Mouse (Mus musculus) heart, embryonic 13.5 days (tissue): ENCODE data around the gene Tlr3. TPM values are rescaled to one million over a fixed set of nuclear protein-coding genes. Genes with fewer than 3 reads are reported as not detected.

Experiments used
- ATAC-seq: fragments of 200-750 bp; cut with Nextera tagmentation; 2 replicates; pipeline ENCODE4 v1.8.0; 2017; ENCODE audit warnings: moderate TSS enrichment; ENCODE audit not compliant: insufficient number of reproducible peaks, low FRiP score, low TSS enrichment; ENCODE audit errors: extremely low read depth
- H3K27ac ChIP-seq: fragments of 300-500 bp; sonication (generic); replicated peaks from 2 replicates; pipeline ENCODE4 v1.5.1; 2015; ENCODE audit warnings: moderate library complexity, mild to moderate bottlenecking, inconsistent platforms
- H3K27me3 ChIP-seq: fragments of 300-500 bp; sonication (generic); replicated peaks from 2 replicates; pipeline ENCODE4 v1.6.1; 2015; ENCODE audit warnings: mild to moderate bottlenecking, inconsistent platforms
- H3K36me3 ChIP-seq: fragments of 300-500 bp; sonication (generic); 2 replicates; pipeline ENCODE4 v1.6.1; 2015; ENCODE audit warnings: mild to moderate bottlenecking, inconsistent platforms
- H3K4me1 ChIP-seq: fragments of 300-500 bp; sonication (generic); 2 replicates; pipeline ENCODE4 v1.6.1; 2015; ENCODE audit warnings: inconsistent platforms
- H3K4me2 ChIP-seq: fragments of 300-500 bp; sonication (generic); 2 replicates; pipeline ENCODE4 v1.6.1; 2015; ENCODE audit warnings: inconsistent platforms, mild to moderate bottlenecking, moderate library complexity
- H3K4me3 ChIP-seq: fragments of 300-500 bp; sonication (generic); 2 replicates; pipeline ENCODE4 v1.5.1; 2015; ENCODE audit warnings: moderate library complexity, mild to moderate bottlenecking, inconsistent platforms
- H3K9ac ChIP-seq: fragments of 300-500 bp; sonication (generic); 2 replicates; pipeline ENCODE4 v1.6.1; 2015; ENCODE audit warnings: inconsistent platforms, mild to moderate bottlenecking, moderate library complexity
- H3K9me3 ChIP-seq: fragments of 300-500 bp; sonication (generic); 2 replicates; pipeline ENCODE4 v1.6.1; 2016; ENCODE audit warnings: inconsistent platforms
- WGBS: fragments of 180-500 bp; shearing (Covaris S2); methylation state at CpG from one replicate; pipeline ENCODE4 v1.1.7; 2015; ENCODE audit warnings: mixed read lengths; 5-methylcytosine and 5-hydroxymethylcytosine counted together
- polyA plus RNA-seq: library from polyadenylated mRNA; unstranded; fragments of >200 nt; fragmentation: Nextera tagmentation; extraction: Ambion mirVana; gene quantifications from 2 replicates; pipeline ENCODE4 v1.2.1, GENCODE M21; 2015

The Tlr3 gene
- polyA plus RNA-seq = 1.8 TPM in 2 replicates

DNA sequence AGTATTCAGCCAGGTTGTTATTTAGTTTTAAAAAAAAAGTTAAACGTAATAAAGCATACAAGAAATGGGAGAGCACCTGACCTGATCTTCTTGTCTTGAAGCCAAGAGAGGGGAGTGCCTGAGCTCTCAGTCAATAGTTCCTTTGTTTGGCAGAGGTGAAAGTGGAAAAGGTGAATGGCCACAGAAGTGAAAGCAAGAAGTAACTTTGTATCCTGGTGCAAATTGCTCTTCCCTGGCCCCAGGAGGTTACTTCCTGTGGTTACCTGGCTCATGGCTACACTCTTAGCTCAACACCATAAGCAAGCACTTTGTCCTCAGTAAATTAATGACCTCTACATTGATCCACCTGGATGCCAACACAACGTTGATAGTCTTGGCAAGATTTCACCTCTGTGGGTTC lies at the start of gene Tlr3:
Gene Tlr3 (minus strand): TSS at position 199 of the 400 bp plus-strand sequence.
- WGBS = 57% methylated on average over 2 of the region's 2 CpGs
- no peak for ATAC-seq
- Histone ChIP-seq H3K27ac (peak within 1 kb of the TSS; percentile 83), H3K4me3 (peak within 1 kb of the TSS; percentile 55), H3K4me1 (peaks cover 10% of the 10 kb centered on the region), H3K4me2 (peak within 1 kb of the TSS; percentile 71), H3K9ac (peak within 1 kb of the TSS; percentile 73), H3K9me3 (no peaks in the 10 kb centered on the region), H3K27me3 (no peaks in the 10 kb centered on the region), H3K36me3 (no peaks in the 10 kb centered on the region)

DNA sequence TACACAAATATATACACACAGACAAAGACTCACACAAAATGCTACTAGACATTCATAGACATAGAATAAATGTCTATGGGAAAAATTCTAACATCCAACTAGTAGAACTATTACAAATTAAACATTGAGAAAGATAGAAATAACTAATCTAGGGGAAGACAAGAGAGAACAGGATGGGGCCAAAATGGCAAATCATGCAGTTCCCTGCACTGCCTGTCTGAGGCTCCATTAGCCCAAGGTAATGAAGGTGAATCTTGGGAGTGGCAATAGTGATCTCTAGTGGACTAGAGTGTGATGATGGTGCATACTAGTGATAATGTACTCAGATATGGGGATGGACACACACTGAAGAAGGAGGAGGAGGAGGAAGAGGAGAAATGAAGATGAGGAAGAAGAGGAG lies 47.0 kb upstream of the Tlr3 start:
- Histone ChIP-seq H3K27me3 (no peaks in the 10 kb centered on the region), H3K4me2 (no peak overlapping the region), H3K9me3 (peaks cover 6% of the 10 kb centered on the region; the same call in 1 of the 2 replicates), H3K4me1 (peaks cover 3% of the 10 kb centered on the region; the same call in 1 of the 2 replicates), H3K27ac (no peak overlapping the region), H3K36me3 (no peaks in the 10 kb centered on the region), H3K4me3 (no peak overlapping the region), H3K9ac (no peak overlapping the region)
- no peak for ATAC-seq

- no peaks in the 10 kb centered on the region for H3K27me3 ChIP-seq
- 59% methylated on average over 6 of the region's 6 CpGs for WGBS
- peaks cover 10% of the 10 kb centered on the region; the same call in 1 of the 2 replicates for H3K4me1 ChIP-seq
- no peak for ATAC-seq
- no peak overlapping the region for H3K4me2 ChIP-seq
- H3K4me3 ChIP-seq = no peak overlapping the region
- no peak overlapping the region for H3K27ac ChIP-seq
- peaks cover 6% of the 10 kb centered on the region; the same call in 1 of the 2 replicates for H3K9me3 ChIP-seq
- H3K36me3 ChIP-seq = no peaks in the 10 kb centered on the region
- H3K9ac ChIP-seq = no peak overlapping the region
These were observed 43.5 kb upstream of the Tlr3 start for GRCm38 (mm10) chr8:45454426-45454825.

GRCm38 (mm10) chr8:45452115-45452514 lies 41.2 kb upstream of the Tlr3 start:
- ATAC-seq = no peak
- Histone ChIP-seq H3K4me1 (peaks cover 18% of the 10 kb centered on the region; the same call in 1 of the 2 replicates), H3K9ac (0 out of 2 replicates have a peak overlapping the region, but pooled peaks have one; percentile 0), H3K4me2 (no peak overlapping the region), H3K27me3 (no peaks in the 10 kb centered on the region), H3K4me3 (no peak overlapping the region), H3K9me3 (peaks cover 6% of the 10 kb centered on the region; the same call in 1 of the 2 replicates), H3K36me3 (no peaks in the 10 kb centered on the region), H3K27ac (no peak overlapping the region)
- 40% methylated on average over 3 of the region's 3 CpGs for whole genome bisulfite sequencing

- no peaks in the 10 kb centered on the region for H3K27me3 ChIP-seq
- no peak for ATAC-seq
- whole genome bisulfite sequencing = 67% methylated on average over 3 of the region's 3 CpGs
- H3K9me3 ChIP-seq = no peaks in the 10 kb centered on the region
- H3K36me3 ChIP-seq = no peaks in the 10 kb centered on the region
- no peak overlapping the region for H3K27ac ChIP-seq
- H3K9ac ChIP-seq = no peak overlapping the region
- H3K4me2 ChIP-seq = no peak overlapping the region
- H3K4me3 ChIP-seq = no peak overlapping the region
- 0 out of 2 replicates have a peak, but pooled peaks cover 15% of the 10 kb centered on the region for H3K4me1 ChIP-seq
These were observed 38.0 kb upstream of the Tlr3 start for GRCm38 (mm10) chr8:45448842-45449241.

GRCm38 (mm10) chr8:45448257-45448656 lies 37.4 kb upstream of the Tlr3 start:
- ATAC-seq = no peak
- Histone ChIP-seq H3K4me1 (0 out of 2 replicates have a peak, but pooled peaks cover 15% of the 10 kb centered on the region), H3K4me2 (no peak overlapping the region), H3K27ac (no peak overlapping the region), H3K27me3 (no peaks in the 10 kb centered on the region), H3K4me3 (no peak overlapping the region), H3K9ac (no peak overlapping the region), H3K36me3 (no peaks in the 10 kb centered on the region), H3K9me3 (no peaks in the 10 kb centered on the region)
- 66% methylated on average over 1 of the region's 1 CpGs for WGBS

- Histone ChIP-seq H3K4me3 (no peak overlapping the region), H3K9ac (no peak overlapping the region), H3K27me3 (no peaks in the 10 kb centered on the region), H3K27ac (no peak overlapping the region), H3K4me2 (peak overlapping the region; percentile 48), H3K9me3 (no peaks in the 10 kb centered on the region), H3K4me1 (peaks cover 4% of the 10 kb centered on the region), H3K36me3 (no peaks in the 10 kb centered on the region)
- 5% methylated on average over 5 of the region's 5 CpGs for WGBS
- ATAC-seq = no peak
These were observed 28.1 kb upstream of the Tlr3 start for GRCm38 (mm10) chr8:45438899-45439535.

DNA sequence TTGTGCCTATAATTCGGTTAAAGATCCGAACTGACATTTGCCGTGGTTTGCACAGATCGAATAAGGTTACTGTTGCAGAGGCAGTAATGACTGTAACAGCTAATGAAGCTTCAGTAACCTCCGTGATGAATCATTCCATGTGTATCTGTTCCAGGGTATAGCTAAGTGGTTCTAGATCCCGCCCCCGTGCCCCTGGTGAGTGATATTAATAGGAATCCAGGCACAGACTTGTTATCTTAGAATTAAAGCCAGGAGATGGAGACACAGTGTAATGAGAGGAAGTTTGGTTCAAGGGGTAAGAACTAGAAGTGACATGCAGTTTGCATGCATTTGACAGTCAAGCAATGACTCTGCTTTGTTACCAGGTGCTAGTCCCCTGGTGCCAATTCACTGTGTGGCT lies 9.3 kb upstream of the Tlr3 start:
- ATAC-seq = no peak
- Histone ChIP-seq H3K36me3 (no peaks in the 10 kb centered on the region), H3K27ac (no peak overlapping the region), H3K4me1 (peaks cover 8% of the 10 kb centered on the region; the same call in 1 of the 2 replicates), H3K27me3 (no peaks in the 10 kb centered on the region), H3K4me2 (no peak overlapping the region), H3K4me3 (no peak overlapping the region), H3K9ac (no peak overlapping the region), H3K9me3 (no peaks in the 10 kb centered on the region)
- 63% methylated on average over 7 of the region's 7 CpGs for WGBS

DNA sequence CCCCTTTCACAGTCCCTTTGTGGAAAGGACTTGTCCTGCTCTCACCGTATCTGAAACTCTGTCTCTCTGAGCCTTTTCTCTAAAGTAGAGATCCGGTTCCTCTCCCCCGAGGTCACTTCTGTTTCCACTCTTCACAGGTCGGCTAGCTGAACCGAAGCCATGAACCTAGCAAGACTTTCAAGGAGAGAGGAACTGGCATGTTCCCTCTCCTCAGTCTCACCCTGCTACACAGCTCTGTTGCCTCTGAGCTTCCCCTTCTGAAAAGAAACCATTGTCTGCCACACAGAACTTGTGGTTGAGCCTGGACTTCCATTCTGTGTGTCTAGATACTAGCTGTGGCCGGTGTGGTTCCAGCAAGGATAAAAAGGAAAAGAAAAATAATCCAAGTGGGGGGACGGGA lies 4.1 kb upstream of the Tlr3 start:
- Histone ChIP-seq H3K9me3 (no peaks in the 10 kb centered on the region), H3K27ac (no peak overlapping the region), H3K4me1 (peaks cover 12% of the 10 kb centered on the region), H3K36me3 (no peaks in the 10 kb centered on the region), H3K27me3 (no peaks in the 10 kb centered on the region), H3K4me2 (no peak overlapping the region), H3K9ac (no peak overlapping the region), H3K4me3 (no peak overlapping the region)
- no peak for ATAC-seq
- WGBS = 68% methylated on average over 7 of the region's 7 CpGs

GRCm38 (mm10) chr8:45410146-45410880 lies 567 bp downstream of the Tlr3 start:
- Histone ChIP-seq H3K4me3 (peak overlapping the region; percentile 55), H3K4me1 (peaks cover 10% of the 10 kb centered on the region), H3K27me3 (no peaks in the 10 kb centered on the region), H3K9ac (peak overlapping the region; percentile 73), H3K9me3 (no peaks in the 10 kb centered on the region), H3K4me2 (peak overlapping the region; percentile 71), H3K27ac (peak overlapping the region; percentile 83), H3K36me3 (no peaks in the 10 kb centered on the region)
- peak; percentile 70; the same call in 1 of the 2 replicates for ATAC-seq
- WGBS = 11% methylated on average over 18 of the region's 18 CpGs

DNA sequence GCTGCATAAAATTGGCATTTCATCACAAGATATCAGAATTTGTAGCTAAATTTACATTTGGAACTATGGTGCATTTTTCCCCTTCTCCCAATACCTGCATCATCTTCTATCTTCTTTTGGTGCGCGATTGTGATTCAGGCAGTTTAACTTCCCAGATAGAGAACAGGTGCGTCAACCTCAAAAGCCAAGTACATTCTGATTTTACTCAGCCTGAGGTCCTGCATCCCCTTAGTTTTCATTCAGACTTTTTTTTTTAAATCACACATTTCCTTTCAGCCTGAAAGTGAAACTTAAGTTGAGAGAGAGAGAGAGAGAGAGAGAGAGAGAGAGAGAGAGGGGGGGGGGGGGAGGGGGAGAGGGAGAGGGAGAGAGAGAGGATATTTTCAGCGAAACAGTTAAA lies 1.2 kb downstream of the Tlr3 start:
- Histone ChIP-seq H3K27ac (peak overlapping the region; percentile 83), H3K9ac (peak overlapping the region; percentile 73), H3K4me2 (peak overlapping the region; percentile 71), H3K27me3 (no peaks in the 10 kb centered on the region), H3K4me3 (peak overlapping the region; percentile 55), H3K4me1 (peaks cover 10% of the 10 kb centered on the region), H3K36me3 (no peaks in the 10 kb centered on the region), H3K9me3 (no peaks in the 10 kb centered on the region)
- no peak for ATAC-seq
- WGBS = 50% methylated on average over 4 of the region's 4 CpGs
